In genomic region chr9:7216240-7216639, GRCm38 (mm10) we compare ENCODE assay signal across 7 mouse cellular contexts. TPM values are rescaled to one million over a fixed set of nuclear protein-coding genes. Genes with fewer than 3 reads are reported as not detected.
DNase-seq lines count a peak whose midpoint lies in the region; ATAC-seq and TF ChIP-seq lines count a peak whose summit lies in the region.

No protein-coding gene starts in this region.

- H3K4me3 ChIP-seq in left cerebral cortex, adult 2 months: no peak overlapping the region
- no peak overlapping the region for H3K4me3 ChIP-seq in E14TG2a.4 (replicated peaks; ENCODE audit: low read length)

- peak; percentile 75 for TF ChIP-seq CTCF in left cerebral cortex, adult 2 months (IDR thresholded peaks at IDR 0.05)
- TF ChIP-seq CTCF in E14TG2a.4 (conservative IDR thresholded peaks at IDR 0.05; ENCODE audit: low read length): peak; percentile 57

- peak; percentile 69; the same call in 1 of the 2 replicates for ATAC-seq in megakaryocyte, adult 5-6 weeks (ENCODE audit: poor library complexity, severe bottlenecking)

- H3K36me3 ChIP-seq in E14TG2a.4 (ENCODE audit: insufficient read depth, low read length): peaks cover 16% of the 10 kb centered on the region

- no peaks in the 10 kb centered on the region for H3K4me1 ChIP-seq in E14TG2a.4 (replicated peaks; ENCODE audit: low read depth, low read length)

- H3K9me3 ChIP-seq in E14TG2a.4 (ENCODE audit: low read length): no peaks in the 10 kb centered on the region

- no peak for DNase-seq in left cerebral cortex, adult 2 months (ENCODE audit: extremely low spot score in 1 of 2, low spot score in 2 of 2)
- no peak for DNase-seq in left cerebral cortex, adult 18-20 months (ENCODE audit: low spot score in 2 of 2)
- DNase-seq in R1 (ENCODE audit: low read depth, low spot score): peak; percentile 47
- DNase-seq in cerebellum, adult 9-10 months: no peak
- no peak for DNase-seq in gastrocnemius, postnatal 25 days

- no peak overlapping the region for H3K27ac ChIP-seq in left cerebral cortex, adult 2 months

- intact Hi-C loops in left cerebral cortex, adult 2 months (cut with DNase I): loop anchor here (2.0 kb wide), 1 partner anchor 379 kb away; no protein-coding TSS in a partner anchor

- no peaks in the 10 kb centered on the region for H3K27me3 ChIP-seq in E14TG2a.4 (ENCODE audit: insufficient read depth, low read length)

RNA-seq across cellular contexts. Expression of gene Dcun1d5, which starts 31.9 kb away (rescaled TPM):
- total RNA-seq in left cerebral cortex, adult 2 months (2021): 10 to 100 TPM; 81.9 to 82.9 TPM
- 10 to 100 TPM; 71.0 to 75.0 TPM for total RNA-seq in left cerebral cortex, adult 18-20 months (2021)
- 78.9 and 80.8 TPM in 2 replicates for total RNA-seq in megakaryocyte, adult 5-6 weeks (2015)
- 69.1 and 70.8 TPM in 2 replicates for total RNA-seq in megakaryocyte, adult 5-6 weeks (2017)
- 10 to 100 TPM; 60.8 to 65.4 TPM for total RNA-seq in gastrocnemius, postnatal 25 days (2021)

RNA-seq across cellular contexts. Expression of gene Dync2h1, which starts 32.0 kb away (rescaled TPM):
- 10 to 100 TPM; 33.1 to 34.5 TPM for total RNA-seq in left cerebral cortex, adult 2 months (2021)
- 10 to 100 TPM; 29.9 to 32.7 TPM for total RNA-seq in left cerebral cortex, adult 18-20 months (2021)
- 1.6 and 3.1 TPM in 2 replicates for total RNA-seq in megakaryocyte, adult 5-6 weeks (2015)
- total RNA-seq in megakaryocyte, adult 5-6 weeks (2017): 3.2 and 4.9 TPM in 2 replicates
- 1 to 10 TPM; 1.7 to 2.1 TPM for total RNA-seq in gastrocnemius, postnatal 25 days (2021)

RNA-seq across cellular contexts. Expression of gene Mmp13, which starts 56.1 kb away (rescaled TPM):
- total RNA-seq in left cerebral cortex, adult 2 months (2021): not detected
- total RNA-seq in left cerebral cortex, adult 18-20 months (2021): under 1 TPM in 1 of 2 experiments, not detected in 1; 0.30 TPM
- total RNA-seq in megakaryocyte, adult 5-6 weeks (2015): 0.36 and 0.39 TPM in 2 replicates
- 0.08 and 0.48 TPM in 2 replicates for total RNA-seq in megakaryocyte, adult 5-6 weeks (2017)
- total RNA-seq in gastrocnemius, postnatal 25 days (2021): not detected

Comparison
In these comparisons a context has a peak if more than half of its experiments do, and no peak if none do; other contexts are left out.
1. RNA of gene Dync2h1, which starts 32.0 kb away (total RNA-seq): 33.1 to 34.5 TPM in left cerebral cortex, adult 2 months and 29.9 to 32.7 TPM in left cerebral cortex, adult 18-20 months; 1.6 to 4.9 TPM in megakaryocyte, adult 5-6 weeks and 1.7 to 2.1 TPM in gastrocnemius, postnatal 25 days; every median in the first group is over 4 times any median in the second.